Mouse (Mus musculus) forebrain, postnatal 0 days (tissue): ENCODE results near the gene Raet1d. TPM values are rescaled to one million over a fixed set of nuclear protein-coding genes. Genes with fewer than 3 reads are reported as not detected.
"Not testable (repeated sequence)": the region's sequence is repeated elsewhere in the genome, so short reads cannot be mapped to it uniquely, and the experiment has no call there.

ENCODE experiments used
- ATAC-seq: fragments of 200-750 bp; cut with Nextera tagmentation; 2 replicates; pipeline ENCODE4 v1.8.0; 2017; ENCODE audit warnings: mild to moderate bottlenecking, moderate library complexity
- DNase-seq: peaks from one replicate; pipeline ENCODE4 v3.0.0-alpha.2; 2015
- H3K27ac ChIP-seq: fragments of 300-500 bp; sonication (generic); 2 replicates; pipeline ENCODE4 v1.5.1; 2014; ENCODE audit warnings: low read depth, mild to moderate bottlenecking, antibody characterized with exemption, low read length, moderate library complexity, mixed read lengths
- H3K27me3 ChIP-seq: fragments of 300-500 bp; sonication (generic); 2 replicates; pipeline ENCODE4 v1.6.1; 2014; ENCODE audit warnings: mild to moderate bottlenecking, low read length, mixed read lengths; ENCODE audit not compliant: insufficient read depth
- H3K36me3 ChIP-seq: fragments of 300-500 bp; sonication (generic); 2 replicates; pipeline ENCODE4 v1.6.1; 2014; ENCODE audit warnings: mild to moderate bottlenecking, moderate library complexity; ENCODE audit not compliant: insufficient read depth
- H3K4me1 ChIP-seq: fragments of 300-500 bp; sonication (generic); 2 replicates; pipeline ENCODE4 v1.6.1; 2014; ENCODE audit warnings: antibody characterized with exemption; ENCODE audit not compliant: insufficient read depth
- H3K4me2 ChIP-seq: fragments of 300-500 bp; sonication (generic); 2 replicates; pipeline ENCODE4 v1.6.1; 2014; ENCODE audit warnings: low read depth, mild to moderate bottlenecking, moderate library complexity
- H3K4me3 ChIP-seq: fragments of 300-500 bp; sonication (generic); 2 replicates; pipeline ENCODE4 v1.5.1; 2014; ENCODE audit warnings: low read depth, low read length, mixed read lengths
- H3K9ac ChIP-seq: fragments of 300-500 bp; sonication (generic); 2 replicates; pipeline ENCODE4 v1.6.1; 2014; ENCODE audit warnings: mild to moderate bottlenecking
- H3K9me3 ChIP-seq: fragments of 300-500 bp; sonication (generic); 2 replicates; pipeline ENCODE4 v1.6.1; 2016; ENCODE audit warnings: low read length
- CTCF ChIP-seq: sonication (generic); IDR thresholded peaks from 2 replicates; pipeline ENCODE4 v1.5.1; 2016; ENCODE audit warnings: antibody characterized with exemption, control low read depth, low read depth
- WGBS: fragments of 180-500 bp; shearing (Covaris S2); extraction: QIAGEN DNeasy Blood & Tissue Kit; methylation state at CpG from one replicate; pipeline ENCODE4 v1.1.7; 2014; 5-methylcytosine and 5-hydroxymethylcytosine counted together
- polyA plus RNA-seq: library from polyadenylated mRNA; unstranded; fragments of >200 nt; fragmentation: Nextera tagmentation; extraction: Ambion mirVana; gene quantifications from 2 replicates; pipeline ENCODE4 v1.2.1, GENCODE M21; 2015
- total RNA-seq: library from RNA; depleted of rRNA; stranded (reverse); fragments of >200 nt; gene quantifications from 2 replicates; pipeline ENCODE4 v1.2.3, GENCODE M21; 2014; rRNA removed

Raet1d gene
- total RNA-seq = 0.76 and 0.77 TPM in 2 replicates
- 0.19 and 0.59 TPM in 2 replicates for polyA plus RNA-seq

DNA sequence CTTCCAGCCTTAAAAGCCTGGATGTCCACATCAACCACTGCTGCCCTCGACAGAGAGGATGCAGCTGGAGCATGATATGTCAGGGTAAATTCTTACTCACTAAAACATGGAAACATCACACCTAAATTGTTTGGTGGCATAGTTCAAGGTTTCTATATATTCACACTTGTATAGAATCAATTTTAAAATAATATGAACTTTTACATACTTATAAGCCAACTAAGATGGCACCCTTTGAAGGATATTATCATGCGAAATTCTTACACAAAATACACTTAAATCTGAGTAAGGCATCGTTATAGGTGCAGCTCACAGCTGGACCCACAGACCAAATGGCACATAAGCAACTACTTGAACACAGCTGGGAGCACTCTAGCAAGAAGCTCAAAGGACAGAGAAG lies at the start of gene Raet1d:
Gene Raet1d (plus strand): TSS at position 301 of the 400 bp plus-strand sequence.
- not testable (repeated sequence) for H3K9ac ChIP-seq, DNase-seq, H3K4me1 ChIP-seq, ATAC-seq, H3K4me2 ChIP-seq, H3K27me3 ChIP-seq, H3K27ac ChIP-seq, H3K9me3 ChIP-seq, H3K4me3 ChIP-seq, H3K36me3 ChIP-seq
- WGBS = 76% methylated on average over 3 of the region's 3 CpGs

DNA sequence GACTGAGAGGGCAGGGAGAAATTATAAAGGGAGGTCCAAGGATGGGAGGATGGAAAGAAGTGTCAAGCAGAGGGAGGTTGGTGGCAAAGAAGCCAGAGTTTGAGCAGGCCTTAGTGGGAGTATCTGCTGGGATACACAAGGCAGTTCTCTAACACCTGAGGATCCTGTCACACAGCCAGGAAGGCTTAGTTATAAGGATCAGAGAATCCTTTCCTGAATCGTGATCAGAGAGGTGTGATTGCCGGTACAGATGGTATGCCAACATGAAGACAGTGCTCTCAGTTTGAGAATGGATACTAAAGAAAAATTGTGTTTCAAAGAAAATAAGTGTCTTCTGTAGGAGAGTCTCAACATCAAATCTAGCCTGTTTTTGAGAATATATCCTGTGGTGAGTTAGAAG lies 37.5 kb upstream of the Raet1d start:
- WGBS = 91% methylated on average over 2 of the region's 2 CpGs

DNA sequence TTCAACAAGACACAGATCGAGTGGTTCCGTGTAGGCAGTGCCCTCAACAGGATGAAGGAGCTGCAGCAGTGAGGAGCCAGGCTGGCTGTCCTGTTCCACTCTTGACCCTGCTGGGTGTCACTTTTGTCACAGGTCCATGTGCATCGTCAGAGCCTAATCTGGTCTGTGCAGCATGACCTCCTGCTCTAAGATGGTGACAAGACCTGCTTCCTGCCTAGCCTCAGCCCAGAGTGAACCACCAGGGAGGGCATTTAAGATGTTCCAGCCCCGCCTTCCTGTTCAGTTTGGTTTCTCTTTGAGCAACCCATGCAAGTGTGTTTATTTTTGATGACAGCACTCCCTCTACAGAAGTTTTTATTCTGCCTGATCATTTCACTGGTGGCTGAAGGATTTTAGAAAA lies 14.6 kb upstream of the Raet1d start:
- not testable (repeated sequence) for H3K9ac ChIP-seq, DNase-seq, ATAC-seq, H3K27ac ChIP-seq, H3K4me3 ChIP-seq, H3K27me3 ChIP-seq, H3K36me3 ChIP-seq, H3K9me3 ChIP-seq, H3K4me1 ChIP-seq, H3K4me2 ChIP-seq
- WGBS = 83% methylated on average over 4 of the region's 4 CpGs

More for the DNA sequence above, 37.5 kb upstream of the Raet1d start:
- Histone ChIP-seq H3K4me1 (no peaks in the 10 kb centered on the region), H3K9me3 (no peaks in the 10 kb centered on the region), H3K36me3 (no peaks in the 10 kb centered on the region), H3K9ac (no peak overlapping the region), H3K4me2 (no peak overlapping the region), H3K4me3 (no peak overlapping the region), H3K27me3 (no peaks in the 10 kb centered on the region), H3K27ac (no peak overlapping the region)
- DNase-seq (no peak), ATAC-seq (no peak)
- no peak for TF ChIP-seq CTCF

DNA sequence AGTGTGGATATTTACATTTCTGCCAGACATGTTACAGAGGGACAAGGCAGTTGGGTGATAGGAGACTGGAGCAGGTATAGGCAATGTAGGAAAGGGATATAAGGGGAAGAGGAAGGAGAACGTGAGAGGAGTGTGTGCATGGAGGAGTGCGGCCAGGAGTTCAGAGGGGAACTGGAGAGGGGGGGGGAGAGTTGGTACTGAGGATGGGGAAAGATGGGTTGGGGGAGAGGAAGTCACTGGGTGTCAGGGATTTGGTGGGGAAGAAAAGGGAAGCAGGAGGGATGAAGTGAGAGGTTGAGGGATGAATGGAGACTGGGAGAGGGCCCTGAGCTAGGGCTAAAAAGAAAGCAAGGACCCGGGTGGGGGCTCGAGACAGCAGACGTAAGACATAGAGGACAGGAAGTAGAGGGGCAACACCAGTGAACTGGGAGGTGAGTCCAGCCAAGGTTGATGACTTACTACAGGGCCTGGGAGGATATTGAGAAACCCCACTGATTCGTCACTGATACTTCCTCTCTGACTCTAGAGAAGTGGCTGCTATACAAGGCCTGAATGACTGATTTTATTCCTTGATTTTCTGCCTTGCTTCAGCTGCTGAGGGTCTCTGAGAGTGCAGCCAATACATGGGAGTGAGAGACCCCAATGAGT lies 6.7 kb upstream of the Raet1d start:
- H3K9me3 ChIP-seq, H3K36me3 ChIP-seq, H3K27me3 ChIP-seq, H3K9ac ChIP-seq, H3K4me2 ChIP-seq, ATAC-seq, H3K4me3 ChIP-seq, H3K4me1 ChIP-seq, DNase-seq, H3K27ac ChIP-seq: not testable (repeated sequence)
- WGBS = 87% methylated on average over 6 of the region's 6 CpGs

DNA sequence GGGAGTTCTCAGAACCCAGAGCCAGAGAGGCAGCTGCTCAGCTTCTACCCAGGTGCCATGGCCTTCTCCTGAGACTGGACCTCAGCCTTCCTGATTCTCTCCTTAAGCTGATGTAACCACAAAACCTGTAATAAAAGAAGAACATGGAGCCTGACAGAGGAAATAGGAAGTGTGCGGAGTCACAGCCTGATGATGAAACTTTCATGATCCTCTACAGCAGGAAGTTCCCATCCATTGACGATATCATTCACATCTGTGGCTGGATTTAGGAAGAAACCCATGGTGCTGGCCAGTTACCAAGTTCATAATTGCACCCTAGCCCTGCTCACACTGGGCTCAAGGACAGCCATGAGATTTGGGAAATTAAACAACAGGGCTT lies 6.2 kb upstream of the Raet1d start:
- WGBS = 89% methylated on average over 2 of the region's 2 CpGs
- not testable (repeated sequence) for H3K4me3 ChIP-seq, H3K9ac ChIP-seq, H3K36me3 ChIP-seq, H3K9me3 ChIP-seq, ATAC-seq, H3K27ac ChIP-seq, H3K27me3 ChIP-seq, DNase-seq, H3K4me2 ChIP-seq, H3K4me1 ChIP-seq

DNA sequence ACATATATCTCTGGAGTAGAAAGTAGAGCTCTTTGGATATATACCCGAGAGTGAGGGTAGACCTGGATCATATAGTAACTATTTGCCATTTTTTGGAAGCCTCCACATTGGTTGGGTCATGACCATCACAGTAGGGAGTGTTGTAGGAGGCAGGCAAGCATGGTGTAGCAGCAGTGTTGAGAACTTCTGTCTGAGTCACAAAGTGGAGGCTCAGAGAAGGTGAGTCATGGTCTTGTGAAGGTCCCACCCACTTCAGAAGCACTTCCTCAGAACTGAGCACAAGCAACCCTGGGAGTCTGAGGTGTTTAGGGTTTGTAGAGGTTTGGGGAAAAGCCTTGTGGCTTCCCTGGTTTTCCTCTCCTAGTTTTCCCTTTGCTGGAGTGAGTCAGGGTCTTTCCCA lies 3.0 kb upstream of the Raet1d start:
- 79% methylated on average over 1 of the region's 1 CpGs for WGBS
- H3K36me3 ChIP-seq, H3K27me3 ChIP-seq, H3K27ac ChIP-seq, H3K9me3 ChIP-seq, DNase-seq, ATAC-seq, H3K4me2 ChIP-seq, H3K4me3 ChIP-seq, H3K9ac ChIP-seq, H3K4me1 ChIP-seq: not testable (repeated sequence)

DNA sequence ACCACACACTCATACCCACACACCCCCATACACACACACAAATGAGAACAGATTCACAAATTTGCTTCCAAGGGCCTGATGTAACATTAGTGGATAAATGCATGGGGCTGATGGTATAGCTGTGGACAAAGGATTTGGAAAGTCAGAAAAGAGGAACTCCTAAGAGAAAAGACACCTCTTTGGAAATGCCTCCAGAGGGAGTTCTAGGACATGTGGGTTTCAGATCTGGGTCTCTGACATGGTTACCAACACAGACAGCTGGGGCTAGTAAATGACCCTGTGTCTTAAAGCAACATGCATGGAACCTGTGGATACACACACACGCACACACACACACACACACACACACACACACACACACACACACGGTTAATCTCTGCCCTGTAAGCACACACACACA lies 605 bp downstream of the Raet1d start:
- H3K27me3 ChIP-seq, ATAC-seq, H3K36me3 ChIP-seq, H3K4me3 ChIP-seq, H3K9ac ChIP-seq, H3K27ac ChIP-seq, H3K4me1 ChIP-seq, H3K9me3 ChIP-seq, DNase-seq, H3K4me2 ChIP-seq: not testable (repeated sequence)
- WGBS = 57% methylated on average over 2 of the region's 2 CpGs

DNA sequence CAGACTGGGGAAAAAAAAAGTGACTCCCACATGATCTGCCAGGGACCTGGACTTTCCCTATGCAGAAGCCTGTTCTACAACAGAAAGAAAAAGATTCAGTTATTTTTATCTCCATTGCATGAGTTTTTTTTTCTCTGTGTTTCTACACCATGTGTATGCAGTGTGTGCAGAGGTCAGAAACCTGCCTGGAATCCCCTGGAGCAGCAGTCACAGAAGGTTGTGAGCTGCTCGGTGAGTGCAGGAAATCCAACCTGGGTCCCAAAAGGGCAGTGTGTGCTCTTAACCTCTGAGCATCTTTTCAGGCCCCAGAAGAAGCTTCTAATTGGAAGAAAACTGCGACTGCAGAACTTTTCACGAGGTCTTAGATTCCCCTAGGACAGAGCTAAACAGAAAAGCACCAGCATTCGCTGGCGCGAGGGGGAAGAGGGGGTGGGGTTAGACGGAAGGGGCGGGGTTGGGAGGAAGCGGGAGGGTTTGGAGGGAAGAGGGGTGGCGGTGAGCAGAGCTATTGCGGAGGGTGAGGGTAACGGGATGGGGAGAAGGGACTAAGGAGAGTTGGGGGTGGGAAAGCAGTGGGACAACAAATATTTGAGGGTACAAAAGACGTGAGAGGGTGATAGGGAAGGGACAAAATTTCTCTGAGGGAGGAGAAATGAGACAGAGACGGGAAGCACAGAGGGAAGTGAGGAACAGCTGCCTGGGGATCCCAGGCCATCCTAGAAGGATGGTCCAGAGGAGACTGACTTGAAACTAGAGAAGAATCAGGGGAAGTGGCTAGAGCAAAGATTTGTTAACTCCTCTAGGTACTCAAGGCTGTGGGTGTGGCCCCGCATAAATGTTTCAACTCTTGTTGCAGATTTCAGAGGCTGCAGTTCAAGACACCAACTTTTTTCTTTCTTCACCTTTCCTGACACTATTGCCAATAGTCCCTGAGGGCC lies 1.3 kb downstream of the Raet1d start:
- ATAC-seq = peak; percentile 71
- not testable (repeated sequence) for H3K9ac ChIP-seq, H3K27me3 ChIP-seq, DNase-seq, H3K36me3 ChIP-seq, H3K27ac ChIP-seq, H3K4me3 ChIP-seq, H3K9me3 ChIP-seq, H3K4me1 ChIP-seq
- 2% methylated on average over 7 of the region's 15 CpGs for WGBS
- peak overlapping the region; percentile 34 for H3K4me2 ChIP-seq

DNA sequence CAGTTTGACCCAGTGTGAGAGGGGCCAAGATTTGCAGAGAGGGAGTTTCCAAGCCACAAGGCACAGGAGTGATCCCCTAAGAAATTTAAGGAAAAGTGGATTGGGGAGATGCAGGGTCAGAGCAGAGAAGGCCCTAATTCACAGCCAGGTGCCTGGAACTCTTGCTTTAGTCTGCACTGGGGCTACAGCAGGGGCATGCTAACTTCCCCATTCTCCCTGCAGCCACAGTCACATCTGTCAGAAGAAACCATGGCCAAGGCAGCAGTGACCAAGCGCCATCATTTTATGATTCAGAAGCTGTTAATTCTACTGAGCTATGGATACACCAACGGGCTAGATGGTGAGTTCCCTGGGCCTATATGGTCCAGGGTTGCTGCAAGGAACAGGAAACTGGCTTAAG lies 2.1 kb downstream of the Raet1d start:
- H3K4me3 ChIP-seq, H3K9ac ChIP-seq, H3K9me3 ChIP-seq, ATAC-seq, H3K4me1 ChIP-seq, DNase-seq, H3K27me3 ChIP-seq, H3K36me3 ChIP-seq, H3K27ac ChIP-seq, H3K4me2 ChIP-seq: not testable (repeated sequence)
- 88% methylated on average over 2 of the region's 2 CpGs for WGBS

DNA sequence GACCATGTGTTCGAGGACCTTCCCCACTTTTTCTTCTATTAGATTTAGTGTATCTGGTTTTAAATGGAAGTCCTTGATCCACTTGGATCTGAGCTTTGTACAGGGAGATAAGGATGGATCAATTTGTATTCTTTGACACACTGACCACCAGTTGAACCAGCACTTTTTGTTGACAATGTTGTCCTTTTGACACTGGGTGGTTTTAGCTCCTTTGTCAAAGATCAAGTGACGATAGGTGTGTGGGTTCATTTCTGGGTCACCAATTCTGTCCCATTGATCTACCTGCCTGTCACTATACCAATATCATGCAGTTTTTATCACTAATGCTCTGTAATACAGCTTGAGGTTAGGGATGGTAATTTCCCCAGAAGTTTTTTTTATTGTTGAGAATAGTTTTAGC lies 4.6 kb downstream of the Raet1d start:
- not testable (repeated sequence) for H3K9ac ChIP-seq, H3K27ac ChIP-seq, ATAC-seq, H3K4me1 ChIP-seq, H3K9me3 ChIP-seq, DNase-seq, H3K4me2 ChIP-seq, H3K4me3 ChIP-seq, H3K36me3 ChIP-seq, H3K27me3 ChIP-seq
- WGBS = 84% methylated on average over 2 of the region's 2 CpGs
